Mouse (Mus musculus) thymus, postnatal 4 days (tissue): Measurements from ENCODE around the gene Aak1.
"Not testable (repeated sequence)": the region's sequence is repeated elsewhere in the genome, so short reads cannot be mapped to it uniquely, and the experiment has no call there.

Experiments used
- DNase-seq: peaks from one replicate; pipeline ENCODE4 v3.0.0; 2021

Aak1 gene

GRCm38 (mm10) chr6:86978156-86978908 lies 129.0 kb downstream of the Aak1 start:
- no peak for DNase-seq

GRCm38 (mm10) chr6:86978909-86979265 lies 129.6 kb downstream of the Aak1 start:
- no peak for DNase-seq

GRCm38 (mm10) chr6:86981206-86981605 lies 131.9 kb downstream of the Aak1 start:
- DNase-seq, result no peak

- DNase-seq, result peak; percentile 22
Measured at GRCm38 (mm10) chr6:86985314-86986106, 136.2 kb downstream of the Aak1 start.

- DNase-seq, result no peak
Measured at GRCm38 (mm10) chr6:86989576-86989975, 140.3 kb downstream of the Aak1 start.

- no peak for DNase-seq
Measured at GRCm38 (mm10) chr6:86991041-86991440, 141.7 kb downstream of the Aak1 start.

- DNase-seq, result no peak
Measured at GRCm38 (mm10) chr6:86992349-86992748, 143.0 kb downstream of the Aak1 start.

GRCm38 (mm10) chr6:86994254-86994653 lies 144.9 kb downstream of the Aak1 start:
- DNase-seq, result no peak

GRCm38 (mm10) chr6:86996629-86997307 lies 147.5 kb downstream of the Aak1 start:
- DNase-seq, result no peak

GRCm38 (mm10) chr6:86997360-86997759 lies 148.0 kb downstream of the Aak1 start:
- DNase-seq, result no peak

GRCm38 (mm10) chr6:87001995-87002394 lies 152.7 kb downstream of the Aak1 start:
- DNase-seq, result no peak

- DNase-seq, result peak; percentile 88
Measured at GRCm38 (mm10) chr6:87002521-87003055, 153.3 kb downstream of the Aak1 start.

GRCm38 (mm10) chr6:87004099-87004498 lies 154.8 kb downstream of the Aak1 start:
- no peak for DNase-seq

GRCm38 (mm10) chr6:87005577-87005976 lies 156.3 kb downstream of the Aak1 start:
- no peak for DNase-seq

- DNase-seq, result no peak
Measured at GRCm38 (mm10) chr6:87008887-87009286, 159.6 kb downstream of the Aak1 start, which contains the start of gene Nfu1. Gene Nfu1, plus strand, starts transcription at chr6:87009236.

GRCm38 (mm10) chr6:87009692-87010328 lies 160.5 kb downstream of the Aak1 start:
- DNase-seq, result peak; percentile 98

- peak; percentile 72 for DNase-seq
Measured at GRCm38 (mm10) chr6:87016916-87017315, 167.6 kb downstream of the Aak1 start.

- no peak for DNase-seq
Measured at GRCm38 (mm10) chr6:87018874-87019273, 169.6 kb downstream of the Aak1 start.

GRCm38 (mm10) chr6:87021791-87022190 lies 172.5 kb downstream of the Aak1 start:
- no peak for DNase-seq

- DNase-seq, result no peak
Measured at GRCm38 (mm10) chr6:87026980-87027379, 177.7 kb downstream of the Aak1 start.

- no peak for DNase-seq
Measured at GRCm38 (mm10) chr6:87028881-87029280, 179.6 kb downstream of the Aak1 start.

- DNase-seq, result not testable (repeated sequence)
Measured at GRCm38 (mm10) chr6:87031310-87031709, 182.0 kb downstream of the Aak1 start.

- DNase-seq, result no peak
Measured at GRCm38 (mm10) chr6:87032401-87032800, 183.1 kb downstream of the Aak1 start.
